Mouse (Mus musculus) lung, adult 2 months (tissue): Measurements from ENCODE around the gene 1500011B03Rik.

Experiments
- CTCF ChIP-seq: fragments of 200-500 bp; IDR thresholded peaks from 2 replicates; pipeline ENCODE4 v1.5.1; 2011; ENCODE audit warnings: mild to moderate bottlenecking, low read length, control low read depth; ENCODE audit not compliant: insufficient read depth
- POLR2A ChIP-seq: fragments of 200-500 bp; IDR thresholded peaks from 2 replicates; pipeline ENCODE4 v1.6.1; 2011; ENCODE audit warnings: low read depth, mild to moderate bottlenecking, control low read depth, low read length, borderline replicate concordance; ENCODE audit errors: extremely low read depth

GRCm38 (mm10) chr5:114803231-114803630 lies 20.0 kb downstream of the 1500011B03Rik start:
- TF ChIP-seq CTCF: no peak
- no peak for TF ChIP-seq POLR2A
